Mouse (Mus musculus): ENCODE data around the gene Hoxc9. TPM values are rescaled to one million over a fixed set of nuclear protein-coding genes. Genes with fewer than 3 reads are reported as not detected.

The Hoxc9 gene
- not detected in 2 replicates for polyA plus RNA-seq (2015; fragmentation: Nextera tagmentation; extraction: Ambion mirVana)

DNA sequence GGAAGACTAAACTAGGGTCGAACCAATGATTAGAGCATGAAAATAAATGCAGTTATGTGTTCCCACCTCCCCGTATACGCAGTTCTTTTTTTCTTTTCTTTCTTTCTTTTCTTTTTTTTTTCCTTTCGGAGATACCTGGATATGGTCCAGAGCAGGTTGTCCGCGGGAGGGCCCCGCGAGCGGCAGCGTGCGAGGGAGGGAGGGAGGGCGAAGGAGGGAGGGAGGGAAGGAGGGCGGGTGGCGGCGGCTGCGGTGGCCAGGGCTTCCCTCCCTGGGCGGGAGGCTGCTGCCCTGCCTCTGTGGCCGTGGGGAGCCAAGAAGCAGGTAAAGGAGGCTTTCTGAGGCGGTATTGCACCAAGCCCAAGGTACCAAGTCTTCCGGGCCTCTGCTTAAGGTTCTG is at the start of gene Hoxc9:
TSS of gene Hoxc9 (plus strand) at position 269 of the 400 bp plus-strand sequence.

DNA sequence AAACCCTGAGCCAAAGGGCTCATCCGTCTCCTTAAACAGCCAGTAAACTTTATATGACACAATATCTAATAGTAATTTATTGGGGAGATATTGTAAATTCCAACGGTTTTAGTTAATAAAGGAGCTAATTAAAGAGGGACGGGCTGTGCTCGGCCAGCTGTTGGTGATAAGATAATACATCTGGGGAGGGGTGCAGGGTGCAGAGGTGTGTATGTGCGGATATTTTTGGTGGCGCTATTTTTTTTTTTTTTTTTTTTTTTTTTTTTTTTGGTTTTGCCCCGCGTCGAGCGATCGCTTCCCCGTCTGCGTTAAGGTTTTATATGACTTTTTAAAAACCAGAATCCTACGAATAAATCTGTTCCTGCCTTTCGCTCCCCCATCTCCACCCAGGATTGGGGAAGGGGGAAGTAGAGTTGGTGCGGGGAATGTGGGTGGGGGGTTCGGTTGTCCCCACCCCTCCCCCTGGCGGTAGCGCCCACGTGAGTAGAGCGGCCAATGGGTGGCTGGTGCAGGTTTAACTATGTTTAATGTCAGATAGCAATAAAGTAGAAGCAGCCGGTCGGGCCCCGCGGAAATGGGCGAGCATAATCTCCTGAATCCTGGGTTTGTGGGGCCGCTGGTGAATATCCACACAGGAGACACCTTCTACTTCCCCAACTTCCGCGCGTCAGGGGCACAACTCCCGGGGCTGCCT is 39.8 kb upstream of the Hoxc9 start, which contains the start of gene Hoxc12:
TSS of gene Hoxc12 (plus strand) at position 479 of the 694 bp plus-strand sequence.

GRCm38 (mm10) chr15:102954192-102955006 is 21.8 kb upstream of the Hoxc9 start, which contains the start of gene Hoxc11:
Gene Hoxc11, plus strand, starts transcription at chr15:102954427.

DNA sequence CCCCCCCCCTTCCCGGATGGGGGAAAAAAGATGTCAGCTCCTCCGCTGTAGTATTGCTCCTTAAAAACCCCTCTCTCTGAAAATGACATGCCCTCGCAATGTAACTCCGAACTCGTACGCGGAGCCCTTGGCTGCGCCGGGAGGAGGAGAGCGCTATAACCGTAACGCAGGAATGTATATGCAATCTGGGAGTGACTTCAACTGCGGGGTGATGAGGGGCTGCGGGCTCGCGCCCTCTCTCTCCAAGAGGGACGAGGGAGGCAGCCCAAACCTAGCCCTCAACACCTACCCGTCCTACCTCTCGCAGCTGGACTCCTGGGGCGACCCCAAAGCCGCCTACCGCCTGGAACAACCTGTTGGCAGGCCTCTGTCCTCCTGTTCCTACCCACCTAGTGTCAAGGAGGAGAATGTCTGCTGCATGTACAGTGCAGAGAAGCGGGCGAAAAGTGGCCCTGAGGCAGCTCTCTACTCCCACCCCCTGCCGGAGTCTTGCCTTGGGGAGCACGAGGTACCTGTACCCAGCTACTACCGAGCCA is 9.4 kb upstream of the Hoxc9 start, which contains the start of gene Hoxc10:
TSS of gene Hoxc10 (plus strand) at position 21 of the 536 bp plus-strand sequence.

DNA sequence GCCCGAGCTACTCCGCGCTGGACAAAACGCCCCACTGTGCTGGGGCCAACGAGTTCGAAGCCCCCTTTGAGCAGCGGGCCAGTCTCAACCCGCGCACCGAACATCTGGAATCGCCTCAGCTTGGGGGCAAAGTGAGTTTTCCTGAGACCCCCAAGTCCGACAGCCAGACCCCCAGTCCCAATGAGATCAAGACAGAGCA is 9.0 kb upstream of the Hoxc9 start, which contains the start of gene Hoxc5:
TSS of gene Hoxc5 (plus strand) at position 132 of the 199 bp plus-strand sequence.

DNA sequence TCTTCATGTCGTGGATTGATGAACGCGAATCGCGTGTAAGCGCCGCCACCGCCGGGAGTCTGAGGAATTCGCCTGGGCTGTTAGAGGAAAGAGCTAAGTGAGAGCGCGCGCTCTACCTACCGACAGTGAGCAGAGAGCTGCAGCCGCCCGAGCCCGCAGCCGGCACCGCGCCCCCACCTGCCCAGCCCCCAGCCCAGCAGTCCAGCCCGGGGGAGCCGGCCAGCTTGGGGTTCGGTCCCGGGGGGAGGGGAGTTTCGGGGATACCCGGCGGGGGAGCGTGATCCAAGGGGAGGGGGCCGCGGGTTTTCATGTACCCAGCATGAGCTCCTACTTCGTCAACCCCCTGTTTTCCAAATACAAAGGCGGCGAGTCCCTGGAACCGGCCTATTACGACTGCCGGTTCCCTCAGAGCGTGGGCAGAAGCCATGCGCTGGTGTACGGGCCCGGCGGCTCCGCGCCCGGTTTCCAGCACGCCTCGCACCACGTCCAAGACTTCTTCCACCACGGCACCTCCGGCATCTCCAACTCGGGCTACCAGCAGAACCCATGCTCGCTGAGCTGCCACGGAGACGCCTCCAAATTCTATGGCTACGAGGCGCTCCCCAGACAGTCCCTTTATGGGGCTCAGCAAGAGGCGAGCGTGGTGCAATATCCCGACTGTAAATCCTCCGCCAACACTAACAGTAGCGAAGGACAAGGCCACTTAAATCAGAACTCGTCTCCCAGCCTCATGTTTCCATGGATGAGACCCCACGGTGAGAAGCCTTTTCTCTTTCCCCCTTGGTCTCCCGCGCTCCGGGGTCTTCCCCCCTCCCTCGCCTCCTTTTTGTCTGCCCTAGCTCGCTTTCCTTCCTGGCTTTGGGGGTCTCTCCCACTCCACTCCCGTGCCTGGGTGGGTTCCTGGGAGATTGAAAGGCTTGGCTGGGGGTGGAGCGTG is 14.5 kb downstream of the Hoxc9 start, which contains the start of gene Hoxc8:
TSS of gene Hoxc8 (plus strand) at position 147 of the 937 bp plus-strand sequence.

DNA sequence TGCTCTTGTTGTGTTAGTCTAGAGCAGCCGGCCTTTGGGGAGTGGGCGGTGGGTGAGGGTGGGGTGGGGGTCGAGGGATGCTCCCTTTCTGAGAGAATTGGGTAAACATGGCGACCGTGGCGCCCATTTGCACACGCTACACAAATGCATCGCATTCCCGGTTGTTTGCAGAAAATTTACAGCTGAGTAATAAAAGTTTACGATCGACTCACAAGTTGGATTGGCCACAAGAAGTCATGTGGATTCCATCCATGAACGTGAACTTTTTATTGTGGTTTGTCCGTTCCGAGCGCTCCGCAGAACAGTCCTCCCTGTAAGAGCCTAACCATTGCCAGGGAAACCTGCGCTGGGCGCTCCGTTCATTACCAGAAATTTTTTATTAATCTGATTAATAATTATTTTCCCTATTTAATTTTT is 21.7 kb downstream of the Hoxc9 start, which contains the start of gene Hoxc6:
TSS of gene Hoxc6 (plus strand) at position 319 of the 417 bp plus-strand sequence.

GRCm38 (mm10) chr15:103018636-103019035 is 42.4 kb downstream of the Hoxc9 start, which contains the start of gene Hoxc4:
Gene Hoxc4, plus strand, starts transcription at chr15:103018934.

MicroRNA genes within 50 kb of the gene (microRNA counts, 519-probe panel; counts per million panel counts)
- microRNA mmu-miR-615-3p (88.3 counts per million), microRNA mmu-miR-615-5p (88.3 counts per million)

Other genes with a start within 250 kb of the Hoxc9 start
- not detected in 2 replicates for gene Hoxc13, start 55.3 kb upstream of the Hoxc9 start, polyA plus RNA-seq (2015; fragmentation: Nextera tagmentation; extraction: Ambion mirVana)
- gene Hoxc12, start 39.7 kb upstream of the Hoxc9 start, polyA plus RNA-seq (2015; fragmentation: Nextera tagmentation; extraction: Ambion mirVana) = not detected in 2 replicates
- gene Hoxc11, start 22.0 kb upstream of the Hoxc9 start, polyA plus RNA-seq (2015; fragmentation: Nextera tagmentation; extraction: Ambion mirVana) = not detected in 2 replicates
- not detected in 2 replicates for gene Hoxc10, start 9.6 kb upstream of the Hoxc9 start, polyA plus RNA-seq (2015; fragmentation: Nextera tagmentation; extraction: Ambion mirVana)
- gene Hoxc5, start 9.0 kb upstream of the Hoxc9 start, polyA plus RNA-seq (2015; fragmentation: Nextera tagmentation; extraction: Ambion mirVana) = 0.55 and 0.61 TPM in 2 replicates
- not detected in 2 replicates for gene Hoxc8, start 14.2 kb downstream of the Hoxc9 start, polyA plus RNA-seq (2015; fragmentation: Nextera tagmentation; extraction: Ambion mirVana)
- gene Hoxc6, start 21.8 kb downstream of the Hoxc9 start, polyA plus RNA-seq (2015; fragmentation: Nextera tagmentation; extraction: Ambion mirVana) = 0.13 TPM in 1 of 2 replicates, not detected in the other
- gene Hoxc4, start 42.5 kb downstream of the Hoxc9 start, polyA plus RNA-seq (2015; fragmentation: Nextera tagmentation; extraction: Ambion mirVana) = 0.63 and 0.65 TPM in 2 replicates
- gene Smug1, start 190.7 kb downstream of the Hoxc9 start, polyA plus RNA-seq (2015; fragmentation: Nextera tagmentation; extraction: Ambion mirVana) = 3.3 and 3.6 TPM in 2 replicates

Data from spleen, postnatal 0 days (tissue).